Mouse (Mus musculus) common myeloid progenitor, adult 5-6 weeks (primary cell): ENCODE measurements around the gene Tor2a. TPM values are rescaled to one million over a fixed set of nuclear protein-coding genes. Genes with fewer than 3 reads are reported as not detected.

Experiments
- ATAC-seq: replicated peaks from 2 replicates; pipeline ENCODE4 v1.8.0; 2016; ENCODE audit warnings: low read depth, mild to moderate bottlenecking, moderate TSS enrichment, inconsistent platforms; ENCODE audit not compliant: poor library complexity, severe bottlenecking
- total RNA-seq: library from RNA; stranded (forward); fragments of 200-1000, 187-1606 nt; gene quantifications from 2 replicates; pipeline ENCODE4 v1.2.3, GENCODE M21; 2017

Tor2a gene
- total RNA-seq, result 19.2 and 19.9 TPM in 2 replicates

- ATAC-seq, result peak; percentile 99
Observed at GRCm38 (mm10) chr2:32757056-32757845, at the start of gene Tor2a. Gene Tor2a (plus strand): TSS chr2:32757234.

- ATAC-seq, result peak; percentile 27
Observed at GRCm38 (mm10) chr2:32708643-32709042, 48.4 kb upstream of the Tor2a start.

- ATAC-seq, result no peak
Observed at GRCm38 (mm10) chr2:32709521-32710137, 47.4 kb upstream of the Tor2a start.

GRCm38 (mm10) chr2:32710425-32710824 lies 46.6 kb upstream of the Tor2a start:
- 0 out of 2 replicates have a peak, but pooled peaks have one; percentile 11 for ATAC-seq

GRCm38 (mm10) chr2:32711301-32712056 lies 45.6 kb upstream of the Tor2a start:
- ATAC-seq, result no peak

GRCm38 (mm10) chr2:32712108-32712551 lies 44.9 kb upstream of the Tor2a start:
- ATAC-seq, result 0 out of 2 replicates have a peak, but pooled peaks have one; percentile 6

GRCm38 (mm10) chr2:32712586-32712933 lies 44.5 kb upstream of the Tor2a start:
- ATAC-seq, result peak; percentile 34; the same call in 1 of the 2 replicates

- peak; percentile 53 for ATAC-seq
Observed at GRCm38 (mm10) chr2:32712934-32713817, 43.9 kb upstream of the Tor2a start, which contains the start of gene Cdk9. Gene Cdk9 (minus strand): TSS chr2:32713076.

- no peak for ATAC-seq
Observed at GRCm38 (mm10) chr2:32714117-32714986, 42.7 kb upstream of the Tor2a start.

GRCm38 (mm10) chr2:32714987-32715425 lies 42.0 kb upstream of the Tor2a start:
- peak; percentile 63 for ATAC-seq

- ATAC-seq, result no peak
Observed at GRCm38 (mm10) chr2:32718761-32719160, 38.3 kb upstream of the Tor2a start.

GRCm38 (mm10) chr2:32720053-32720452 lies 37.0 kb upstream of the Tor2a start:
- ATAC-seq, result no peak

- peak; percentile 77 for ATAC-seq
Observed at GRCm38 (mm10) chr2:32720681-32721229, 36.3 kb upstream of the Tor2a start, which contains the start of gene Sh2d3c. Gene Sh2d3c (plus strand): TSS chr2:32721055.

- peak; percentile 37 for ATAC-seq
Observed at GRCm38 (mm10) chr2:32722046-32722445, 35.0 kb upstream of the Tor2a start.

- no peak for ATAC-seq
Observed at GRCm38 (mm10) chr2:32722581-32722980, 34.5 kb upstream of the Tor2a start.

GRCm38 (mm10) chr2:32724149-32724548 lies 32.9 kb upstream of the Tor2a start:
- ATAC-seq, result no peak

- ATAC-seq, result no peak
Observed at GRCm38 (mm10) chr2:32724832-32725790, 31.9 kb upstream of the Tor2a start.
